In genomic region chr11:59786444-59787198, GRCm38 (mm10) we compare ENCODE assay signal across 8 mouse cellular contexts. TPM values are rescaled to one million over a fixed set of nuclear protein-coding genes. Genes with fewer than 3 reads are reported as not detected.
DNase-seq lines count a peak whose midpoint lies in the region; ATAC-seq and TF ChIP-seq lines count a peak whose summit lies in the region.

No protein-coding gene starts in this region.

- TF ChIP-seq CTCF in heart, postnatal 0 days (IDR thresholded peaks at IDR 0.05; ENCODE audit: low read depth) = no peak

- H3K27ac ChIP-seq in heart, postnatal 0 days (ENCODE audit: low read depth) = no peak overlapping the region
- peak overlapping the region; percentile 71; the same call in 1 of the 2 replicates for H3K27ac ChIP-seq in embryonic facial prominence, embryonic 10.5 days (replicated peaks)
- no peak overlapping the region for H3K27ac ChIP-seq in intestine, embryonic 16.5 days (ENCODE audit: low read length)
- no peak overlapping the region for H3K27ac ChIP-seq in midbrain, embryonic 14.5 days (replicated peaks; ENCODE audit: low read depth, low read length)

- no peaks in the 10 kb centered on the region for H3K9me3 ChIP-seq in heart, postnatal 0 days (replicated peaks; ENCODE audit: control insufficient read depth, low read length)
- no peaks in the 10 kb centered on the region for H3K9me3 ChIP-seq in embryonic facial prominence, embryonic 10.5 days
- no peaks in the 10 kb centered on the region for H3K9me3 ChIP-seq in intestine, embryonic 16.5 days (ENCODE audit: control insufficient read depth, low read length)
- H3K9me3 ChIP-seq in midbrain, embryonic 14.5 days (ENCODE audit: control insufficient read depth, low read length) = no peaks in the 10 kb centered on the region

- H3K36me3 ChIP-seq in heart, postnatal 0 days (replicated peaks; ENCODE audit: control insufficient read depth, insufficient read depth, low read length) = peaks cover 5% of the 10 kb centered on the region
- H3K36me3 ChIP-seq in embryonic facial prominence, embryonic 10.5 days (replicated peaks) = peaks cover 7% of the 10 kb centered on the region
- no peaks in the 10 kb centered on the region for H3K36me3 ChIP-seq in intestine, embryonic 16.5 days (ENCODE audit: control insufficient read depth, insufficient read depth, low read length)
- peaks cover 6% of the 10 kb centered on the region for H3K36me3 ChIP-seq in midbrain, embryonic 14.5 days (ENCODE audit: control insufficient read depth, insufficient read depth, low read length)

- H3K4me3 ChIP-seq in heart, postnatal 0 days (ENCODE audit: low read depth, low read length) = peak overlapping the region; percentile 46
- H3K4me3 ChIP-seq in embryonic facial prominence, embryonic 10.5 days = peak overlapping the region; percentile 64
- peak overlapping the region; percentile 55 for H3K4me3 ChIP-seq in intestine, embryonic 16.5 days (ENCODE audit: low read length)
- peak overlapping the region; percentile 42 for H3K4me3 ChIP-seq in midbrain, embryonic 14.5 days (replicated peaks; ENCODE audit: low read depth, low read length)

- peak overlapping the region; percentile 47; the same call in 1 of the 2 replicates for H3K9ac ChIP-seq in heart, postnatal 0 days (replicated peaks; ENCODE audit: low read depth, low read length)
- peak overlapping the region; percentile 72 for H3K9ac ChIP-seq in intestine, embryonic 16.5 days (ENCODE audit: low read depth, low read length)
- H3K9ac ChIP-seq in midbrain, embryonic 14.5 days (replicated peaks; ENCODE audit: low read length) = peak overlapping the region; percentile 51

- H3K4me2 ChIP-seq in heart, postnatal 0 days (ENCODE audit: low read depth, low read length) = peak overlapping the region; percentile 73
- H3K4me2 ChIP-seq in intestine, embryonic 16.5 days (ENCODE audit: low read depth, low read length) = peak overlapping the region; percentile 98
- H3K4me2 ChIP-seq in midbrain, embryonic 14.5 days (ENCODE audit: low read length) = peak overlapping the region; percentile 83

- TF ChIP-seq EP300 in heart, postnatal 0 days (IDR thresholded peaks at IDR 0.05; ENCODE audit: low read depth) = no peak

- 52% methylated on average over 15 of the region's 15 CpGs for WGBS in heart, postnatal 0 days
- WGBS in embryonic facial prominence, embryonic 10.5 days = 53% methylated on average over 15 of the region's 15 CpGs
- 46% methylated on average over 15 of the region's 15 CpGs for WGBS in intestine, embryonic 16.5 days
- 54% methylated on average over 15 of the region's 15 CpGs for WGBS in midbrain, embryonic 14.5 days

- 0 out of 2 replicates have a peak, but pooled peaks cover 4% of the 10 kb centered on the region for H3K4me1 ChIP-seq in heart, postnatal 0 days (ENCODE audit: control insufficient read depth, insufficient read depth)
- H3K4me1 ChIP-seq in embryonic facial prominence, embryonic 10.5 days = peaks cover 10% of the 10 kb centered on the region
- H3K4me1 ChIP-seq in intestine, embryonic 16.5 days (ENCODE audit: control insufficient read depth, insufficient read depth, low read length) = peaks cover 13% of the 10 kb centered on the region
- peaks cover 10% of the 10 kb centered on the region; the same call in 1 of the 2 replicates for H3K4me1 ChIP-seq in midbrain, embryonic 14.5 days (ENCODE audit: control insufficient read depth, insufficient read depth, low read length)

- DNase-seq in heart, postnatal 0 days (ENCODE audit: low spot score) = no peak
- no peak for DNase-seq in heart, adult 8-10 months (ENCODE audit: low spot score)
- DNase-seq in embryonic facial prominence, embryonic 10.5 days (ENCODE audit: low spot score) = no peak
- peak; percentile 6 for DNase-seq in midbrain, embryonic 14.5 days
- no peak for DNase-seq in gastrocnemius, adult 8-10 months (ENCODE audit: low spot score in 2 of 2)
- DNase-seq in cerebellum, adult 11 months = no peak
- DNase-seq in thymus, postnatal 25 days = no peak

- no peaks in the 10 kb centered on the region for H3K27me3 ChIP-seq in heart, postnatal 0 days (ENCODE audit: control insufficient read depth, insufficient read depth, low read length)
- peaks cover 25% of the 10 kb centered on the region for H3K27me3 ChIP-seq in embryonic facial prominence, embryonic 10.5 days (replicated peaks; ENCODE audit: low read depth, poor library complexity, severe bottlenecking)
- H3K27me3 ChIP-seq in intestine, embryonic 16.5 days (replicated peaks; ENCODE audit: control insufficient read depth, insufficient read depth, low read length) = no peaks in the 10 kb centered on the region
- no peaks in the 10 kb centered on the region for H3K27me3 ChIP-seq in midbrain, embryonic 14.5 days (ENCODE audit: control insufficient read depth, insufficient read depth, low read length)

- ATAC-seq in heart, postnatal 0 days (ENCODE audit: insufficient read depth, low read depth) = no peak
- ATAC-seq in intestine, embryonic 16.5 days = no peak; the same call in 1 of the 2 replicates
- no peak for ATAC-seq in midbrain, embryonic 14.5 days (ENCODE audit: low FRiP score, low TSS enrichment)

RNA-seq across cellular contexts. Expression of gene Pld6, which starts 0.8 kb away (rescaled TPM):
- not detected in 2 replicates for total RNA-seq in heart, postnatal 0 days (2014; rRNA removed; ENCODE audit: low replicate concordance)
- 3.3 and 3.4 TPM in 2 replicates for polyA plus RNA-seq in heart, postnatal 0 days (2015; fragmentation: Nextera tagmentation; extraction: Ambion mirVana)
- 1 to 10 TPM in 2 of 4 experiments, under 1 TPM in 2; 0.60 to 1.2 (median 0.89) TPM for total RNA-seq in heart, adult 8-10 months (2022)
- polyA plus RNA-seq in embryonic facial prominence, embryonic 10.5 days (2016; fragmentation: Nextera tagmentation; extraction: Ambion mirVana) = 4.7 TPM in 2 replicates
- 2.7 and 4.0 TPM in 2 replicates for polyA plus RNA-seq in intestine, embryonic 16.5 days (2015; fragmentation: Nextera tagmentation; extraction: Ambion mirVana)
- 3.0 and 5.4 TPM in 2 replicates for polyA plus RNA-seq in midbrain, embryonic 14.5 days (2014; fragmentation: Nextera tagmentation; extraction: Ambion mirVana)
- total RNA-seq in gastrocnemius, adult 8-10 months (2022) = not detected

RNA-seq across cellular contexts. Expression of gene Flcn, which starts 23.2 kb away (rescaled TPM):
- 38.2 and 46.9 TPM in 2 replicates for total RNA-seq in heart, postnatal 0 days (2014; rRNA removed; ENCODE audit: low replicate concordance)
- polyA plus RNA-seq in heart, postnatal 0 days (2015; fragmentation: Nextera tagmentation; extraction: Ambion mirVana) = 43.0 and 43.3 TPM in 2 replicates
- total RNA-seq in heart, adult 8-10 months (2022) = 10 to 100 TPM; 26.7 to 46.9 (median 42.1) TPM
- polyA plus RNA-seq in embryonic facial prominence, embryonic 10.5 days (2016; fragmentation: Nextera tagmentation; extraction: Ambion mirVana) = 34.2 and 35.1 TPM in 2 replicates
- polyA plus RNA-seq in intestine, embryonic 16.5 days (2015; fragmentation: Nextera tagmentation; extraction: Ambion mirVana) = 46.5 and 51.6 TPM in 2 replicates
- polyA plus RNA-seq in midbrain, embryonic 14.5 days (2014; fragmentation: Nextera tagmentation; extraction: Ambion mirVana) = 35.9 and 41.1 TPM in 2 replicates
- total RNA-seq in gastrocnemius, adult 8-10 months (2022) = 10 to 100 TPM; 40.1 to 65.3 (median 43.4) TPM

RNA-seq across cellular contexts. Expression of gene Nt5m, which starts 52.6 kb away (rescaled TPM):
- 59.6 and 63.1 TPM in 2 replicates for total RNA-seq in heart, postnatal 0 days (2014; rRNA removed; ENCODE audit: low replicate concordance)
- polyA plus RNA-seq in heart, postnatal 0 days (2015; fragmentation: Nextera tagmentation; extraction: Ambion mirVana) = 42.3 and 42.8 TPM in 2 replicates
- total RNA-seq in heart, adult 8-10 months (2022) = 10 to 100 TPM; 24.3 to 32.0 (median 26.8) TPM
- polyA plus RNA-seq in embryonic facial prominence, embryonic 10.5 days (2016; fragmentation: Nextera tagmentation; extraction: Ambion mirVana) = 34.3 and 37.3 TPM in 2 replicates
- polyA plus RNA-seq in intestine, embryonic 16.5 days (2015; fragmentation: Nextera tagmentation; extraction: Ambion mirVana) = 31.1 and 34.5 TPM in 2 replicates
- 68.2 and 73.5 TPM in 2 replicates for polyA plus RNA-seq in midbrain, embryonic 14.5 days (2014; fragmentation: Nextera tagmentation; extraction: Ambion mirVana)
- 10 to 100 TPM; 17.3 to 19.7 (median 18.6) TPM for total RNA-seq in gastrocnemius, adult 8-10 months (2022)

RNA-seq across cellular contexts. Expression of gene Cops3, which starts 53.0 kb away (rescaled TPM):
- total RNA-seq in heart, postnatal 0 days (2014; rRNA removed; ENCODE audit: low replicate concordance) = 131 and 159 TPM in 2 replicates
- polyA plus RNA-seq in heart, postnatal 0 days (2015; fragmentation: Nextera tagmentation; extraction: Ambion mirVana) = 114 and 119 TPM in 2 replicates
- total RNA-seq in heart, adult 8-10 months (2022) = 10 to 100 TPM; 71.2 to 74.2 (median 72.7) TPM
- 224 and 231 TPM in 2 replicates for polyA plus RNA-seq in embryonic facial prominence, embryonic 10.5 days (2016; fragmentation: Nextera tagmentation; extraction: Ambion mirVana)
- 165 and 184 TPM in 2 replicates for polyA plus RNA-seq in intestine, embryonic 16.5 days (2015; fragmentation: Nextera tagmentation; extraction: Ambion mirVana)
- 200 and 213 TPM in 2 replicates for polyA plus RNA-seq in midbrain, embryonic 14.5 days (2014; fragmentation: Nextera tagmentation; extraction: Ambion mirVana)
- total RNA-seq in gastrocnemius, adult 8-10 months (2022) = 10 to 100 TPM; 77.3 to 93.6 (median 89.8) TPM
